Mouse (Mus musculus) heart, postnatal 0 days (tissue): ENCODE measurements around the gene Myo1b.

Source experiments
- CTCF ChIP-seq: IDR thresholded peaks from 2 replicates; pipeline ENCODE4 v1.5.1; 2016; ENCODE audit warnings: antibody characterized with exemption, control low read depth, low read depth
- EP300 ChIP-seq: IDR thresholded peaks from 2 replicates; pipeline ENCODE4 v1.6.1; 2016; ENCODE audit warnings: antibody characterized with exemption, low read depth

GRCm38 (mm10) chr1:51804296-51805039, 111.4 kb downstream of the Myo1b start:
- TF ChIP-seq CTCF (no peak), EP300 (no peak)
